Mouse (Mus musculus) MEL-GATA-1-ER (cell line): ENCODE measurements around the gene Defb29.

Source experiments
- DNase-seq: peaks from one replicate; pipeline ENCODE4 v3.0.0-alpha.2; 2012; ENCODE audit warnings: low read depth; ENCODE audit errors: extremely low read depth

Gene Defb29

DNA sequence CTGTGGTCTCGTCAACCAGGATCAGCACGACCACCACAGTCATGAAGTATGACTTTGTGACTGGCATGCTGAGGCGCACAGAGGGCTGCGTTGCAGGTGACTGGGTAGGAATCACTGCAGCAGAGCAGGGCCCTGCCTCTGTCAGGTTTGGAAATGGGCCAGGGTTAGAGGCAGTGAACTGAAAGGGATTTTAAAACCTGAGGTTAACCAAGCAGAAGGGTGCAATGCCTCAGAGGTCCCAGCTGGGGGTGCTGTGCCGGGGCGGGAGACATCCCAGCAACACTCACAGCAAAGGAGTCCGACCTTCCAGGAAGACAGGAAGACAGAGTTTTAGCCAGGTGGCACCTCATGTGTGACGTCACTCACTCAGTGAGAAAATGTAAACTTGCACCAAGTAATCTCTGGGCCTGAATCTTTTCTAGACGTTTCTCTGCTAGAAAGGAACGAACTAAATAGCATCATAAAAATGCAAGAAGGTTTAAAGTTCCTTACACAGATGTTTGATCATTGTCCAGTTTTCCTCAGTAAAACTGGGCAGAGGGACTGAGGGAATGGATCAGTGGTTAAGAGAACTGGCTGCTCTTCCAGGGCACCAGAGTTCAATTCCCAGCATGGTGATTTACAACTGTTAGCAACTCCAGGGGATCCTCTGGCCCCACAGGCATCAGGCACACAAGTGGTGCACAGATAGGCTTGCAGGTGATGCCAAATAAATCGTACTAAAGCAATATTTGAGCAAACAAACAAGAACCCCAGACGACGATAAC is at the start of gene Defb29:
Defb29 (minus strand) TSS at position 155 of the 767 bp plus-strand sequence.
- no peak for DNase-seq

DNA sequence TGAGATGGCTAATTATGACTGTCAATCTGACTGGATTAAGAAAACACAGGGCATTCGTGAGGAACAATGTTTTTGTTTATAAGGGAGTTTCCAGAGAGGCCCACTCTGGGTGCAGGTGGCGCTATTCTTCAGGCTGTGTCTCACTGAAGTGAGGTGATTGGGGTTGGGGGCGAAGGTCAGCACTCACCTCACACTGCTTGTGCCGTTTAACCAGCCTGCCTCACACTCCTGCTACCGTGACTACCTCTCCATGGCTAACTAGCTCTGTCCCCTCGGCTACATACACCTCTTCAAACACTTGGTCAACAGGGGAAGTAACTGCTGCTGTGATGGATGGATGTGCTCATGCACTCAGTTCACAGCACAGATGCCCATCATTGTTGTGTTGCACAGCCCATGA is 49.1 kb upstream of the Defb29 start:
- DNase-seq = no peak

DNA sequence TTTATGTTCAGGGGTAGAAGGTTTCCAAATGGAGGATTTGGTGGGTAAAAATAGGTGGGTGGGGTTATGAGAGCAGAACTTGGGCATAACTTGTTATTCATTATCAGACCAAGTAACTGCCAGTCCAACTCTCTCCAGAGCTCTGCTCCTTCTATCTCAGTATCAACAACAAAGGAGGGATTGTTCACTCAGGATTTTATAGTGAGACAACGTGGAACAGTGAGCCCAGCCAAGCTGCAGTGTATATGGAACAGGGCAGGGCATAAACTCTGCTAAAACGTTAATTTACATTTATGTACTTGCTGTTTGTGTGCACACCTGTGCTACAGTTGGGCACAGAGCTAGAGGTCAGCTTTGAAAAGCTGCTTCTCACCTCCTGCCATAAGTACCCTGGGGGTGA is 48.6 kb upstream of the Defb29 start:
- DNase-seq = no peak

DNA sequence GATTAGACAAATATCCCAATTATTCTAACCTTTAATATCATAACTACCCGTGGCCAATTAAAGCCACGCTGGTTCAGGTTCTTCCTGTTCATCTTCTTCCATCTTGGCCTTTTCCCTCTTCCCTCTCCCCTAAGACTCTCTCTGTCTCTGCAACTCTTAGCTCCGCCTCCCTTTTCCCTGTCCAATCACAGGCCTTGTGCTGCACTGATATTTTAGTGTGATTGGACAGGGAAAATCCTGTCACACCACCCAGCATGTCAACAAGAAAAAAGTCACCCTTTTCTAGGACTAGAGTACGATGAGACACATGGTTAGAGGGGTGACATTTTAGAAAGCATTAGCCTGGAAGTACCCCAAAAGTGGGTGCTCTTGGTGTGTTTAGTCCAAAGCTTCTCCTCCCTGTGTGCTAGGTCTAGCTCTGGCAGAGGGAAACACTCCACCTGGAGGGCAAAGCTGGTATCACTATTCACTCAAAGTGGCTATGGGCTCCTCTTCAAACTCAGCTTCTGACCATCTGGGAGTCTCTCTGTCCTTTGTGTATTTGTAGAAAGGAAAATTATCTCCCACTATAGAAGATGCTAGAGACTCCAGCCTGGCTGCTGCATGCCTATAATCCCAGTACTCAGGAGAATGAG is 47.1 kb upstream of the Defb29 start:
- peak; percentile 39 for DNase-seq

DNA sequence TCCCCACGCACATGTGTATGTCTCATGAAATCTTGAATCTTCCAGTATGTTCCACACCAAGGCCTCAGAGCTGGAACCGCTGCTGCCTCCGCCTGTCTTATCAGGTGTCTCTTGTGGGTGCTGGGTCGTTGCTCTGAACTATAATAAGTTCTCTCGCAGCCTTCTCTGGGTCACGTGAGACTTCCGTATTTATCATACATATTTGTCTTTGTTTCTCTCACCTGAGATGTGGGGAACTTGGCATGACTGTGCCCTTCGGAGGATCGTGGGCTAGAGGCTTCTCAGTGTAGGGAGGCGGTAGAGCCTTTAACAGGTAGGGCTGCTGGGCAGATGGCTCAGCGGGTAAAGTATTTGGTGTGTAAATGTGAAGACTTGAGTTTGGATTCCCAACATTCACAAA is 40.7 kb upstream of the Defb29 start:
- DNase-seq = no peak

DNA sequence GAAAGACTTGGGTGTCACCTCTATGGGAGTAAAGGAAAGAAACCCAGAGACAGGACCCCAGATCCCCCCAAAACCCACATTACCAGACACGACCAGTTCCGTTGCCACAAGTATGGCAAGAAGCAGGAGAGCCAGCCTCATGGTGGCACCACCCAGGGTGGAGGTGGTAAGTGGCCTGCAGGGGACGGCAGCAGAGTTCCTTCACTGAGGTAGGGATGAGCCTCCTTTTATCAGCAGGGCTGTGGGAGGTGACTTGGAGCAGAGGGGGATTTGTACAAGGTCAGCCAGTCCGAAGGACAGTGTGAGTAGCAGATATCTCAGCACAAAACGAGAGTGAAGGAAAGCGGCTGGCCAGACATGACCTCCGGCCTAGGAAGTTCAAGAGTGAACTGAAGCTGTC is 40.2 kb upstream of the Defb29 start, which contains the start of gene Defb19:
Defb19 (minus strand) TSS at position 206 of the 400 bp plus-strand sequence.
- no peak for DNase-seq

DNA sequence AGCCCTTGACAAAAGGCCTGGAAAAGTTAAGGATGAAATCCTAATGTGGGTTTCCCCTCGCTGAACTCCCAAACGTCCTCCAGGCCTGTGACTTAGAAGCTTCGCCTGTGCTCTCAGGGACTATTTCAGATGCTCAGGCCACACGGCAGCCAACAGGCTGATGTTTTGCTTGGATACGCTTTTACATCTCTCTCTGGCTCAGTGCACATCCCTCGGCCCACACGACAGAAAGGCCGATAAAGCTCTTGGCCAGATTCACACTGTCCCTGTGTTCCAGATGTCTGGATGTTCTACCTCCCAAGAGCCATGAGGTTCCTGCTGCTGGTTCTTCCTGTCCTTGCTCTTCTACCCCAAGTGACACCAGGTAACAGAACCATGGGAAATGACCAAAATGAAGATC is 33.6 kb upstream of the Defb29 start:
- no peak for DNase-seq

DNA sequence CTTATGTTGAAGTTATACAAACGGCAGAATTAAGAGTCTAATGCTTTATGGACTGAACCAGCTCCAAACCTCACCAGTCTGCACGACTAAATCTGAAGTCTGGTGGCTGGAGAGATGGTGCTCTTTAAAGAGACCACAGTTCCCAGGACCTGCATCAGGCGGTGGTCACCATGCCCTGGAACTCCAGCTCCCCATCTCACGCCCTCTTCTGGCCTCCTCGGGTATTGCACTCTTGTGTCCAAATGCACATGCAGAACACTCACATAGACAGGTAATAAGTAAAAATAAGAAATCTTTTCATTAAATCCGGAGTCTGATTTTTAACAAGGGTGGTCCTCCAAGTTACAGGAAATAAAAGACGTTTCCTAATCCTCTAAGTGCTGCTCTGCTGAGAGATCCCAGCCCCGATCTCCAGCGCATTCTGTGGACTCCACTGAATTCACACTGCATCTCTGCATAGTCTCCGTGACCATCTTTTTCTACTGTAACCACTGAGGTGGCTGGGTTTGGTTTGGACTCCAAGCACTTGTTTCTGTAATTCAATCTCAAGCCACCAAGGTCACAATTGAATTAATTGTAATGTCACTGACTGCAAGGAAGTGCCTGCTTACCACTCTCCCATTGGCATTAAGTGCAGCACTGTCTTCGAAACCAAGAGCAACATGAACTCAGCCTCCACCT is 32.4 kb upstream of the Defb29 start, which contains the start of gene Defb21:
Defb21 (plus strand) TSS at position 631 of the 681 bp plus-strand sequence.
- DNase-seq = no peak

DNA sequence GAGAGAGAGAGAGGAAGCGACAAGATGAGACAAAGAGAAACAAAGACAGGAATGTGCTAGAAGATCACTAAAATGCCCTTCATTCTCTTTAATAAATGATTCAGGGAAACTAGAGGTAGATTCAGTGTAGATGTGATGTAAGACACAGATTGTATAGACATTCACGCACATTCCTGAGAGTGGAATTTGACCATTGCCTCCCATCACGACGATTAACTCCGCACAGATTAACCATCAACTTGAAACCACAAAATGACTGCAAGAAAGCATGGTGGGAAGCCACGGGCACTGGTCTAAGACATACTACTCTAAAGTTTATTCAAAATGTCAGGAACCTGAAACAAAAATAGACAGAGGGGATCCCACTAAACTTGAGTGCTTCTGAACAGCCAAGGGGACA is 30.4 kb upstream of the Defb29 start:
- DNase-seq = no peak

DNA sequence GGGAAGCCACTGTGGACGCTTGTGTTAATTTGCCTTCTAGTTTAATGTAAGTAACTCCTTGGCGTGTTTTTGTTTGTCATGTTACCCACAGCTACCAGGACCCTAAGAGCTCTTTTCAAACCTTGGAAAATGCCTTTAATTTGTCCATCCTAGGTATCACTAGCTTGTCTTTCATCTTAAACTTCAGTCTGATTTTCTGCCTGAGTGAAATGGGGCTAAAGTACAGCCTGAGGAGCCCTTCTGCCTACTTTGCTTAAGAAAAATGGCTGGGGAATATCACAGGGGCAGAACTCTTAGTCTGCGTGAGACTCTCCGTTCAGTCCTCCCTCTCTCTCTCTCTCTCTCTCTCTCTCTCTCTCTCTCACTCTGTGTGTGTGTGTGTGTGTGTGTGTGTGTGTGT is 30.0 kb upstream of the Defb29 start:
- no peak for DNase-seq

DNA sequence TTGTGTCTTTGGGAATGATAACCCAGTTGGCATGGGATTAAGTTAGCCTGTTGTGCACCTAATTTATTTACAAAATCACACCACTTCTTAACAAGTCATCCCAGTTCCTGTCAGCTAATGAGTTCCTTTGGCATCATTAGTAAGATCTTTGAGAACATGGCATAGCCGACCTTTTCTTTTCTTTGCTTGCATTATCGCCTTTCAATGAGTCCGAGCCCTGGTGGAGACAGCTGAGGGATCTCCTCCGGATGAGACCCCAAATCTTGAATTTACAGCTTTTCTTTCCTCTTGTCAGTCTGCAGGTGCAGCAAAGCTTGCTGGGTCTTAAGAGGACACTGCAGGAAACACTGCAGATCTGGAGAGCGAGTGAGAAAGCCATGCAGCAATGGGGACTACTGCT is 29.1 kb upstream of the Defb29 start, which contains the start of gene Gm17416:
Gm17416 (plus strand) TSS at position 301 of the 400 bp plus-strand sequence.
- no peak for DNase-seq

DNA sequence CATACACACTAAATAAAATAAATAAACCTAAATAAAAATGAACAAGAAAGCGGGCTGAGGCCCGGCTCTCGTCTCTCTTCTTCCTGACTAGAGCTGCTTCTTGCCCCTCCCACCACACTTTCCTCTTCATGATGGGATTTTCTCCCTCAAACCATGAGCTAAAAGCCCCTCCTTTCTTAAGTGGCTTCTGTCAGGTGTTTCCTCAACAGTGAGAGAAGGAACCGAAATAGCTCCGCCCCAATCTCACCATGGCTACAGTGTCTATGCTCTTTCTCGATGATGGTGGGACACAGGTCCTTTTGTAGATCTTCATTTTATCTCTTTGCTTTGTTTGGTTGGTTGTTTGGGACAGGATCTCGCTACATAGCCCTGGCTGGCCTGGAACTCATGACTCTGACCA is 16.8 kb upstream of the Defb29 start:
- DNase-seq = no peak

DNA sequence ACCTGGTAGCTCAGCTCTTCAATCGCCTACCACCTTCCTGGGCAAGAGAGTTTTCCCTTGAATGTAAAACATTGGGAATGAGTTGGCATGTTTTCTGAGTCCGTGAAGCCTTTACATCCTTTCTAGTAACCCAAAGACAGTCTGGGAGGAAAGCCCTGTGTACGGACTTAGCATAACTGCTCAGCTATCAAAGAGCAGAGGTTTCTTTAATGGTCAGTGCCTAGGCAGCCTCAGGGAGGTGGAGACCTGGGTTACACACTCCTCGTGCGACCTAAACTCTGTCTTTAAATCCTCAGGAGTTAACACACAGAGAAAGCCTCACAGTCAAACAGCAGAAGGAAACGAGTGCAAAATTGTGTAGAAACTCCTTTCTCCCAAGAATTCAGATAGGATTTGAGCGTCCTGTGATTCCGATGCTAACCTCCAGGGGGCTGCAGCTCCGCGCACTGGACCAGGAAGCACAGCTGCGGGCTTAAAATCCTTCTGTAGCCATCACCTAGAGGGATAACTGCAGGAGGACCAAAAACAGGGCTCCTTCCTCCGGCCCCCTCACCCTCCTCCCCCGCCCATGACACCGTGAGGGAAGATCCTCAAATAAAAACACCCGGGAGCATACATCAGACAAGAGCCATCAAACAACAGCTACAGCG is 14.0 kb upstream of the Defb29 start:
- no peak for DNase-seq

DNA sequence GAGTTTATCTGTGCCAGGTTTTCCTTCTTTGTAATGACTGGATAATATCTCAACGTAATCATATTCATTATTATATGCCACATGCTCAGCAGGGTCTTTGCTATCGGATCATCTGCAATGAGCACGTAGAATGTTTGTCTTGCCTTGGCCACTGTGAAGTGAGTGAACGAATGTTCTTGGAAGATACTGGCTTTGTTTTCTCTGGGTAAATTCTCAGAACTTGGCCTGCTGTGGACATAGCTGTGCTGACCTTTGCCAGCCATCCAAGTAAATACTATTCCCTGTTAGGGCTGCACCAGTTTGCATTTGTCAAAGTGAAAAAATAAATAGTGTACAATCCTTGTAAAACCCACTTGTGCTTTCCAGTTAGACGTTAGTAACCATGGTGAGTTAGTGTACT is 8.2 kb upstream of the Defb29 start:
- DNase-seq = no peak

DNA sequence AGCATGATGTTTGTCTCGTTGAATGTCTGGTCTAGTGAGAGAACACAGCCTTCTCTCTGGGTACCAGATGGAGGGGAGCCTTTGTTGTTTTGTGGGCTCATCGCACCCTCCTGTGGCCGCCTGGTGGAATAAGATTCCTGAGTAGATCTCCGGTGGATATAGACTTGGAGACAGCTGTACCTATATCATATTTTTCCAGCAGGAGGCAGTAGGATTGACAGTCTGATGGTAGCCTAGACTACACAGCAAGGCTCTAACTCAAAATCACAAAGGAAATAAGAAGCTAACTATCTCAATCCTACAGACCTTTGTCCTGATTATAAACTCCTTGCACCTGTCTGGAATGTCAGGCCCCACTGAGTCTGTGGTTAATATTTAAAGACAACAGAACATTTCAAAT is 4.8 kb upstream of the Defb29 start:
- peak; percentile 26 for DNase-seq

DNA sequence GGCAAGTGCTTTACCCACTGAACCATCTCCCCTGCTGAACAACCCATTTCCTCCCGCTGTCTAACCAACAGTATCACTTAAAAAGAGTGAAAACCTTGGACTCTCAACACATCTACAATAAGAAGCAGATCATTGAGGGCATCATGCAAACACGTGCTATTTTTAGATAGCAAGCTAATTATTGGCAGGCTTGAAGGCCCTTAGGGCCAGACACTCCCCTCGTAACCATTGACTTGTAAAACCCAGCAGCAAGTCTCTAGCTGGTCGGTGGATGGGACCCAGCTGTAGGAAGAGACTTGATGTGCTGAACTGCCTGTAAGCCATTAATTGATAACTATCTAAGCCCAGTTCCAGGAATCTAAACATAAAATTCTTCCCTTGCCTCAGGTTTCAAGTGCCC is 3.6 kb upstream of the Defb29 start:
- DNase-seq = no peak

DNA sequence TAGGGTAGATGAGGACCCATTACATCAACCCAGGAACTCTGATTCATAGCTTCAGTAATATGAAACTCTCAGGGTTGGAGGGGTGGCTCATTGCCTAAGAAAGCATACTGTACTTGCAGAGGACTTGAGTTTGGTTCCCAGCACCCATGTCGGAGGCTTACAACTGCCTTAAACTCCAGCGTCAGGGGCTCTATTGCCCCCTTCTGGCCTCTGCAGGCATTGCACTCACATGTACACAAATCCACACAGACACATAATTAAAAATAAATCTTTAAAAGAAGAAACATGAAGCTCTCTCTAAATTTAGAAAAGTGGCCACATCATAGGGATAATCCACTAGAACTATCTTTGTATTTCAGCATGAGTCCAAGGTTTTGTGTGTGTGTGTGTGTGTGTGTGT is 3.0 kb upstream of the Defb29 start:
- DNase-seq = no peak

DNA sequence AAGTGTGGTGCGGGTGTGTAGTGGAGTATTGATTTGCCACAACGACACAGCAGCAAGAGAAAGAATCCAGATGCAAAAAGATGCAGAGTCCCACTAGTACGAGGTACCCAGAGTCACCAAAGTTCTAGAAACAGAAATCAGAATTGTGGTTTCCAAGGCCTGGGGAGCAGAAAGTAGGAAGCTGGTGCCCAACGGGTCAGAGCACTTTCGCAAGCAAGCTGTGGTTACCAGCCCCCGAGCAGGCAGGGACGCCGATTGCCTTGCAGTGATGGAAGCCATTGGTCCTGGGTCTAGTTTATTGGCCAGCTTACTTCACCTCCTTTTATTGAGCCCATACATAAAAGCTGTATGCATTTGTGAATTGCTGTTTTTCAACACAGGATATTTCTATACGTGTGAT is 2.1 kb upstream of the Defb29 start:
- DNase-seq = no peak

DNA sequence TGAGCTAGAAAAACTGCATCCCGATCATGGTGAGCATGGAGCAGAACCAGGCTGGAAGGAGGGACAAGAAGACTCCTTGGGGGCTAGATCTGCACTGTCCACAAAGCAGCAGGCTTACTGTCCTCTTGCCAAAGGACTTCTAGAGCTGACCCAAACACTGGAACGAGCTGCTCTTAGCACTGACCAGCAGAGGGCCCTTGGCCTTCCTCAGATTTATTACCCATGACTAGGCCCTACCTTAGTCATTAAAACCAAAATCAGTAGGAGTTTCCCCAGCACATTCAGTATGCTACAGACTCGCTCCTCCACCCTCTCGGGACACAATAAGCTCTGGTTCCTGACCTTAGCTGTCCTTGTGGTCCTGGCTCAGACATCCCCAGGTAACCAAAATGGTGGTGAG is 21.9 kb downstream of the Defb29 start, which contains the start of gene Defb28:
Defb28 (plus strand) TSS at position 275 of the 400 bp plus-strand sequence.
- DNase-seq = no peak

DNA sequence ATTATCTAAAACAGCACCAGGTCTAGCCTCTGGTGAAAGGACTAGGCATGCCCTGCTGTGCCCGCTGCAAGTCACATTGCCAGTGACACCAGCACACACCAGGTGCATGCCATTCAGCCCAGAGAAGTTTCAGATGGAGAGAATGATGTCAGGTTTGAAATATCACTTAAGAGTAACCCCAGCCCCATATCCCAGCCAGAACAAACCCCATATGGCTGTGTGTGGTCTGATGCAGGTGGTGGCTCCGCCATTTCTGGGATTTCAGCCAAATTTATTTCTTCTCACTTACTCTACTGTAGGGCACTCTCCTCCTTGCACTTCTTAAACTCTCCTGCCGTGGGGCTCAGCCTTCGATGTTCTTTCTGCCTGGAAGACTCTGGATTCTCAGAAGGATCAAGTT is 23.8 kb downstream of the Defb29 start:
- DNase-seq = no peak

DNA sequence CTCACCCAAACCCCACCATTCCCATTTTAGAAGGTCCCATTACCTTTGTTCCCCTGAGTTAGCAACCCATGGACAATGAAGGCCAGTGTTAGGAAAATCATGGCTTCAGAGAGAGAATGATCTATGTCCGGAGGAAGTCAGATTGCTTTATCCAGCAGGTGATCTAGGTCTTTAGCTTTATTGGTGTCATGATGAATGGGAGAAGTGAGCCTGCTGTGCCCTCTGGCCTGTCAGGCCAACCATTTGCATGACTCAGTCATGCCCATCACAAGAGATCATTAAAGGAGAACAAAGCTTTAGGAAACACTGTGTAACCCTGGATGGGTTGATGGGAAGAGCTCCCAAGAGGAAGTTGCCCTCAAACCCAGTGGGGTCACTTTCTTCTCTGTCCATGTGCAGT is 28.3 kb downstream of the Defb29 start, which contains the start of gene Defb26:
Defb26 (minus strand) TSS at position 101 of the 400 bp plus-strand sequence.
- no peak for DNase-seq

DNA sequence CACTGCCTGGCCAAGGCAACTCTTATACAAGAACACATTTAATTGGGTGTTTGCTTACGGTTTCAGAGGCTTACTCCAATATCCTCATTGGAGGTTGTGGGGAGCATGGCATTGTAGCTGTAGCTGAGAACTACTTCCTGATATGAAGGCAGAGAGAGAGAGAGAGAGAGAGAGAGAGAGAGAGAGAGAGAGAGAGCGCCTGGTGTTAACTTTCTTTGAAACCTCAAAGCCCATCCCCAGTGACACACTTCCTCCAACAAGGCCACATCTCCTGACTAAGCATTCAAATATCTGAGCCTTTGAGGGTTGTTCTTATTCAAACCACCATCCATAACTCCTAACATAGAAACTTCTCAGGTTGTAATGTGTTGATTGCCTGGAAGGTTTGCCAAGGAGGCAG is 35.9 kb downstream of the Defb29 start:
- no peak for DNase-seq
